Mouse (Mus musculus) midbrain, embryonic 13.5 days (tissue): ENCODE measurements at regions not wholly inside any gene's neighbourhood (a gene's known extent, or its start where the extent isn't known, plus 50 kb on each side); places are given as distances from the start of the nearest gene placed in this dataset.
A peak's percentile ranks its signal among the peaks of the same experiment; 100 is the strongest.

Experiments
- ATAC-seq: fragments of 200-750 bp; cut with Nextera tagmentation; 2 replicates; pipeline ENCODE4 v1.8.0; 2017; ENCODE audit warnings: mild to moderate bottlenecking, moderate TSS enrichment, moderate library complexity
- H3K27ac ChIP-seq: fragments of 300-500 bp; sonication (generic); 2 replicates; pipeline ENCODE4 v1.5.1; 2015; ENCODE audit warnings: inconsistent platforms, mild to moderate bottlenecking, moderate library complexity
- H3K27me3 ChIP-seq: fragments of 300-500 bp; sonication (generic); 2 replicates; pipeline ENCODE4 v1.6.1; 2015; ENCODE audit warnings: mild to moderate bottlenecking, inconsistent platforms
- H3K36me3 ChIP-seq: fragments of 300-500 bp; sonication (generic); 2 replicates; pipeline ENCODE4 v1.6.1; 2015; ENCODE audit warnings: mild to moderate bottlenecking, inconsistent platforms
- H3K4me1 ChIP-seq: fragments of 300-500 bp; sonication (generic); replicated peaks from 2 replicates; pipeline ENCODE4 v1.6.1; 2015; ENCODE audit warnings: inconsistent platforms
- H3K4me2 ChIP-seq: fragments of 300-500 bp; sonication (generic); replicated peaks from 2 replicates; pipeline ENCODE4 v1.6.1; 2015; ENCODE audit warnings: moderate library complexity, mild to moderate bottlenecking, inconsistent platforms
- H3K4me3 ChIP-seq: fragments of 300-500 bp; sonication (generic); replicated peaks from 2 replicates; pipeline ENCODE4 v1.5.1; 2015; ENCODE audit warnings: mild to moderate bottlenecking, inconsistent platforms
- H3K9ac ChIP-seq: fragments of 300-500 bp; sonication (generic); replicated peaks from 2 replicates; pipeline ENCODE4 v1.6.1; 2015; ENCODE audit warnings: mild to moderate bottlenecking, inconsistent platforms
- H3K9me3 ChIP-seq: fragments of 300-500 bp; sonication (generic); 2 replicates; pipeline ENCODE4 v1.6.1; 2016; ENCODE audit warnings: mild to moderate bottlenecking, inconsistent platforms
- WGBS: fragments of 180-500 bp; shearing (Covaris S2); methylation state at CpG from one replicate; pipeline ENCODE4 v1.1.7; 2015; 5-methylcytosine and 5-hydroxymethylcytosine counted together

DNA sequence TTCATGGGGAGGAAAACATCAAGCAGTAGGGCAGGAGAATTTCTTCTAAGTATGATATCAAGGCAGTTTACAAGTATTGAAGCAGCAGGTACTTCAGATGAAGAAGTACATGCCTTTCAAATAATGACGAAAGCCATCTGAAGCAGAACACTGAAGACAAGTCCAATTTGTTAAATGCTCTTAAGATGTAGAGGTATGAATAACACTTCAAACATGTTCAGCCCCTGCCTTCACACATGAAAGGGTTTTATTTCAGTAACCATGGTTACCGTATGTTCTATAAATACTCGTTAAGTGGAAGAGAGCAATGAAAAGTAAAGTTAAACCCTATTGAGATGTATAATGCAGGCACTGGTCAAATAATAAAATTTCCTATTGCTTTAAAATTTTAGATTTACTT is 101.8 kb downstream of the Mospd2 start:
- no peak overlapping the region for H3K4me2 ChIP-seq
- no peak overlapping the region for H3K9ac ChIP-seq
- H3K4me3 ChIP-seq: no peak overlapping the region
- ATAC-seq: no peak
- H3K27ac ChIP-seq: no peak overlapping the region
- H3K27me3 ChIP-seq: peaks cover 5% of the 10 kb centered on the region; the same call in 1 of the 2 replicates
- H3K4me1 ChIP-seq: no peaks in the 10 kb centered on the region
- WGBS: 70% methylated on average over 3 of the region's 3 CpGs
- H3K9me3 ChIP-seq: no peaks in the 10 kb centered on the region
- H3K36me3 ChIP-seq: no peaks in the 10 kb centered on the region

DNA sequence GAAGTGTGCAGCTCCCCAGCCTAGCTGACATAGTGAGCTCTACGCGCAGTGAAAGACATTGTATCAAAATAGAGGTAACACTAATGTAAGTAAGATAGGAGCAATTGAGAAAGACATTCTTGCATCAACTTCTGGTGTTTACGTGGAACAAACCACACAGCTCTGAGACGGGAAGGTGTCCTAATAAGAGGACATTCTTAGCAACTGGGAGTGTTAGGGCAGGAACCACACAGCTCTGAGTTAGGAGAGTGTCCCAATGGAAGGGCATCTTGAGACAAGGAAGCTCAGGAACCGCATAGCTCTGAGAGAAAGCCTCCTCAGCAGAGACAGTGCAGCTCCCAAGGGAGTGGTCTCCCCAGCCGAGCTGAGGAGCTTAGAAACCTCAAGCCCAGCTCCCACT is 139.8 kb downstream of the Mospd2 start:
- Histone ChIP-seq H3K4me3 (no peak overlapping the region), H3K4me2 (no peak overlapping the region), H3K4me1 (no peaks in the 10 kb centered on the region), H3K9me3 (no peaks in the 10 kb centered on the region), H3K9ac (no peak overlapping the region), H3K36me3 (no peaks in the 10 kb centered on the region), H3K27me3 (no peaks in the 10 kb centered on the region; the same call in 1 of the 2 replicates), H3K27ac (no peak overlapping the region)
- ATAC-seq: no peak
- 80% methylated on average over 6 of the region's 6 CpGs for WGBS

DNA sequence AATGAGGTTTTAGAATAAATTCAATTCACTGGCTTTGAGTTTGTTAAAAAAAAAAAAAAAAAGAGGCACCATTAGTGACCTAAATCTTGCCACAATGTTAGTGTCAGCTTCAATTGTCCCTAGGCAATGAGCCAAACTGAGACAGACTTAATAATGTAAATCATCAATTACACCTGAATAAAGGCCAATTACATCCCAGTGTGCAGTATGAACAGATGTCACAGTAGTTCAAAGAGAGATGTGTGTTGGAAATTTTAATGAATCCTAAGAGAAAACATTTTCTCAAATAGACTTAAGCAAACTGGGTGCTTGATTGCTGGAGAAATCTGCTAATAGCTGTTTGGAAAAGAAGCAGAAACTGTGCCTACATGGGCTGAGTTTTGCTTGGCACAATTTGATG is 159.3 kb downstream of the Mospd2 start:
- peaks cover 6% of the 10 kb centered on the region; the same call in 1 of the 2 replicates for H3K27me3 ChIP-seq
- H3K4me1 ChIP-seq: no peaks in the 10 kb centered on the region
- H3K9me3 ChIP-seq: no peaks in the 10 kb centered on the region
- H3K9ac ChIP-seq: no peak overlapping the region
- no peaks in the 10 kb centered on the region for H3K36me3 ChIP-seq
- H3K27ac ChIP-seq: no peak overlapping the region
- H3K4me3 ChIP-seq: no peak overlapping the region
- H3K4me2 ChIP-seq: no peak overlapping the region
- no peak for ATAC-seq

DNA sequence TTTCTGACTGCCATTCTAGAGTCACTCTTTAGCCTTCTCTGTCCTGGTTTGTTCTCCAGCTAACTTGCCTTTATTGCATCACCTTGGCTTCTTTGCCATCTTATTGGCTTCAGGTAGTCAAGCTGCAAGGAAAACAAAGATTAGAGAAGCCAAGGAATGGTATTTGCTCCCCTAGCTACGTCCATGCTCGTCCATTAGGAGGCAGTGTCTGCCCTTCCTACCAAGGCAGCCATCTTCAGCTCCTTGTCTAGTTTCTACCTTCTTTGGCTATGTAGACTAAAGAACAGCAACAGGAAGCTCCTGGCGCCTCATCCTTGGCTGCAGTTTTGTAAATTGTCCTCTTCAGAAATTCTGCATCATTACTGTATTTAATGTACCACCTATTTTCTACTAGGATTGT is 192.9 kb downstream of the Mospd2 start:
- H3K36me3 ChIP-seq: no peaks in the 10 kb centered on the region
- H3K27me3 ChIP-seq: peaks cover 3% of the 10 kb centered on the region; the same call in 1 of the 2 replicates
- no peak for ATAC-seq
- H3K27ac ChIP-seq: no peak overlapping the region
- no peak overlapping the region for H3K4me3 ChIP-seq
- WGBS: 49% methylated on average over 3 of the region's 3 CpGs
- no peak overlapping the region for H3K4me2 ChIP-seq
- no peak overlapping the region for H3K9ac ChIP-seq
- no peaks in the 10 kb centered on the region for H3K4me1 ChIP-seq
- H3K9me3 ChIP-seq: no peaks in the 10 kb centered on the region

DNA sequence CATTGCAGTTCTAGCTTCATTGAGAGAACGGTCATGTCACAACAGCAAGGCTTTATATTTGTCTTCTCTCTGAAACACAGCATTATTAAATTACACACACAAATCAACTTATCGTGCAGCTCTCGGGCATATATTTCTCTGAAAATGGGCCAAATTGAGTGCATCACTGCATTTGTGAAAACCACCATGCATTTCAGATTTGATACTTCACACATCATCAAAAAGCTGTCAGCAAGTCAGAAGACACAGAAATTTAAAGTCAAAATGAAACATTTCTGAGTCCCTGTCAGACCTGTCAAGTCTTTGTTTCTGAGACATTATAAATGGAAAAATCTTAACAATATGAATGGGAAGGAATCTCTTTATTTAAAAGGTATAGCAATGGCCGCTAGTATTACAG is 215.3 kb downstream of the Mospd2 start:
- WGBS: 88% methylated on average over 4 of the region's 4 CpGs
- no peak for ATAC-seq
- H3K36me3 ChIP-seq: no peaks in the 10 kb centered on the region
- H3K4me2 ChIP-seq: no peak overlapping the region
- no peak overlapping the region for H3K4me3 ChIP-seq
- H3K27ac ChIP-seq: no peak overlapping the region
- no peaks in the 10 kb centered on the region for H3K9me3 ChIP-seq
- no peaks in the 10 kb centered on the region for H3K4me1 ChIP-seq
- H3K9ac ChIP-seq: no peak overlapping the region
- H3K27me3 ChIP-seq: no peaks in the 10 kb centered on the region

DNA sequence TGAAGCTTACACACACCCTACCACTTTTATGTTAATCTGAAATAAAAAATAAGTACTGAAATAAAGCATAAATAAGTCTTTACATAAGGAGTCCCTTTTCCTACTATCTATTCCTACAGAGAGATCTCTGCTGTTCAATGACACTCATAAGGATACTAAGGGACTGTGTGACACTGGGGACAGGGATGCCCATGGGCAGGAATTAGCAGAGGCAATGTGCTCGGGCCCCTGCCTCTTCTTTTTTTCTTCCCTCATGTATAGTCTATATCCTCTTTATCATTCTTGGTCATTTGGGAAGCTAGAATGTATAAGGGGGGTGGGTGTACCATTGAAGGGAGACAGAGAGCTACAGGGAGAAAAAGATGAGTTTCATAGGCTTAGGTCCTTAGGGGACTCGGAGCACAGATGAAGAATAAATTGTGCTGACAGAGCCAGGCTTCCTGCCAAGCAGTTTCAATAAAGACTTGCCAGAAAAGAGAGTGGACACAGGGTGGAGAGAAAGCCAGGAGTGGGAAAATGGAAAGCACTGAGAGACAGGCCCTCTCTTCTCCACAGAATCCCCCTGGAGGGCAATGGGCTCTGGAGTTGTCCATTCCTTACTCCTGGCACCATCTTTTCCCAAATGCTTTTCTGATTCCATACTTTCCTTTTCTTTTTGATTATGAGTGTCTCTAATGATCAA is 216.3 kb downstream of the Mospd2 start:
- H3K9ac ChIP-seq: no peak overlapping the region
- WGBS: 61% methylated on average over 2 of the region's 2 CpGs
- no peaks in the 10 kb centered on the region for H3K36me3 ChIP-seq
- peak; percentile 78 for ATAC-seq
- H3K9me3 ChIP-seq: no peaks in the 10 kb centered on the region
- H3K27me3 ChIP-seq: no peaks in the 10 kb centered on the region
- no peak overlapping the region for H3K27ac ChIP-seq
- H3K4me3 ChIP-seq: no peak overlapping the region
- H3K4me1 ChIP-seq: no peaks in the 10 kb centered on the region
- no peak overlapping the region for H3K4me2 ChIP-seq

DNA sequence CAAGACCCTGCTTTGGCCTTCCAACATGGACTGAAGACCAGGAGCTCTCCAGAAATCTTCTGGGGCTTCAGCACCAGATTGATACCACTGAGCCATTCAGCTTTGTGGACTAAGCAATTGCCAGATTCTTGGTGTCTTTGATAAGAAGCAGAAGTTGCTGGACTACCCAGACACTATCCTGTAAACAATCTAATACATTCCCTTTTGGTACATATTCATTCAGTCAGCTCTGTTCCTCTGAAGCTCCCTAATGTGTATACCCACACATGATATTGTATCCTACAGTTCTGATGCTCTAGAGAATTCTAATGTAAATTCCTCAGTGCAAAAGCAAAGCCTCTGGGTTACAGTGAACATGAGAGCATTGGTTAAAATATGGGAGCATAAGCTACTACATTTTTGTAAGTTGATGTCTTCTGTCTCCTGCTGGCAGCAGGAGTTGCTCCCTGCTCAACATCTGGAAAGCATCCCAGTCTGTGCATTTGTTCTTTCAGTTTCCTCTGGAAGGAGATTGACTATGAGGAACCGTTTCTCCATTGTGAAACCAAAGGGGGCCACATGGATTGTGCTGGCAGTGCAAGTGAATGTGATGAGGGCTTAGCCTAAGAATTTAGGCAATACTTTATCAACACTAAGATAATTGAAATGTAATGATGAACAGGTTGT is 234.5 kb downstream of the Mospd2 start:
- Histone ChIP-seq H3K36me3 (no peaks in the 10 kb centered on the region), H3K27me3 (no peaks in the 10 kb centered on the region), H3K4me2 (no peak overlapping the region), H3K27ac (no peak overlapping the region), H3K9me3 (no peaks in the 10 kb centered on the region), H3K9ac (no peak overlapping the region), H3K4me3 (no peak overlapping the region), H3K4me1 (no peaks in the 10 kb centered on the region)
- WGBS: 73% methylated on average over 1 of the region's 1 CpGs
- ATAC-seq: no peak
